Mouse (Mus musculus) testis, adult 2 months (tissue): ENCODE data around the gene Fau. TPM values are rescaled to one million over a fixed set of nuclear protein-coding genes. Genes with fewer than 3 reads are reported as not detected.

Source experiments
- H3K27ac ChIP-seq: fragments of 200-500 bp; 2 replicates; pipeline ENCODE4 v1.5.1; 2012; ENCODE audit warnings: low read depth, low read length; ENCODE audit not compliant: control insufficient read depth, insufficient read depth
- H3K27me3 ChIP-seq: fragments of 200-500 bp; 2 replicates; pipeline ENCODE4 v1.6.1; 2012; ENCODE audit warnings: mild to moderate bottlenecking, low read length, moderate library complexity; ENCODE audit not compliant: control insufficient read depth, insufficient read depth
- H3K36me3 ChIP-seq: fragments of 200-500 bp; 2 replicates; pipeline ENCODE4 v1.6.1; 2012; ENCODE audit warnings: mild to moderate bottlenecking, low read length; ENCODE audit not compliant: control insufficient read depth, insufficient read depth
- H3K4me1 ChIP-seq: fragments of 200-500 bp; 2 replicates; pipeline ENCODE4 v1.6.1; 2012; ENCODE audit warnings: low read length; ENCODE audit not compliant: control insufficient read depth, insufficient read depth
- H3K4me3 ChIP-seq: fragments of 200-500 bp; 2 replicates; pipeline ENCODE4 v1.5.1; 2012; ENCODE audit warnings: low read depth, mild to moderate bottlenecking, low read length, moderate library complexity, mixed read lengths; ENCODE audit not compliant: control insufficient read depth
- CTCF ChIP-seq: fragments of 200-500 bp; IDR thresholded peaks from 2 replicates; pipeline ENCODE4 v1.5.1; 2012; ENCODE audit warnings: low read depth, mild to moderate bottlenecking, inconsistent platforms, low read length, moderate library complexity; ENCODE audit not compliant: control insufficient read depth, insufficient read depth, insufficient replicate concordance
- POLR2A ChIP-seq: fragments of 200-500 bp; IDR thresholded peaks from 2 replicates; pipeline ENCODE4 v1.6.1; 2012; ENCODE audit warnings: low read depth, mild to moderate bottlenecking, inconsistent platforms, low read length, moderate library complexity; ENCODE audit not compliant: control insufficient read depth
- polyA plus RNA-seq: library from polyadenylated mRNA; depleted of rRNA; stranded (reverse); fragments of >200 nt; gene quantifications from 2 replicates; pipeline ENCODE4 v1.2.3, GENCODE M21; 2012

The Fau gene
- polyA plus RNA-seq, 1 experiment: 605 TPM

- H3K27ac ChIP-seq: peak overlapping the region; percentile 97
- no peaks in the 10 kb centered on the region for H3K27me3 ChIP-seq
- peak overlapping the region; percentile 99 for H3K4me3 ChIP-seq
- peaks cover 9% of the 10 kb centered on the region for H3K4me1 ChIP-seq
- TF ChIP-seq POLR2A (no peak), CTCF (no peak)
- no peaks in the 10 kb centered on the region for H3K36me3 ChIP-seq
Measured at GRCm38 (mm10) chr19:6058513-6058912, 869 bp downstream of the Fau start.

- 0 out of 2 replicates have a peak overlapping the region, but pooled peaks have one; percentile 7 for H3K27ac ChIP-seq
- H3K4me1 ChIP-seq: peaks cover 9% of the 10 kb centered on the region
- TF ChIP-seq POLR2A (no peak), CTCF (no peak)
- H3K27me3 ChIP-seq: no peaks in the 10 kb centered on the region
- no peaks in the 10 kb centered on the region for H3K36me3 ChIP-seq
- H3K4me3 ChIP-seq: peak overlapping the region; percentile 99
Measured at GRCm38 (mm10) chr19:6058966-6059365, 1.3 kb downstream of the Fau start.

- TF ChIP-seq POLR2A: peak; percentile 84
- TF ChIP-seq CTCF: no peak
- no peaks in the 10 kb centered on the region for H3K27me3 ChIP-seq
- peak within 1 kb of the TSS; percentile 95 for H3K27ac ChIP-seq
- H3K4me1 ChIP-seq: peaks cover 9% of the 10 kb centered on the region
- no peaks in the 10 kb centered on the region for H3K36me3 ChIP-seq
- H3K4me3 ChIP-seq: peak within 1 kb of the TSS; percentile 94
Measured at GRCm38 (mm10) chr19:6061021-6061533, 3.4 kb downstream of the Fau start, which contains the start of gene Znhit2. Gene Znhit2 (plus strand): TSS chr19:6061192.

- peak overlapping the region; percentile 95 for H3K27ac ChIP-seq
- peaks cover 15% of the 10 kb centered on the region for H3K4me1 ChIP-seq
- H3K27me3 ChIP-seq: no peaks in the 10 kb centered on the region
- H3K36me3 ChIP-seq: no peaks in the 10 kb centered on the region
- H3K4me3 ChIP-seq: peak overlapping the region; percentile 94
- TF ChIP-seq POLR2A: no peak
- no peak for TF ChIP-seq CTCF
Measured at GRCm38 (mm10) chr19:6061641-6062302, 4.1 kb downstream of the Fau start.

- H3K36me3 ChIP-seq: no peaks in the 10 kb centered on the region
- H3K27ac ChIP-seq: peak overlapping the region; percentile 95
- no peak; the same call in 1 of the 2 replicates for TF ChIP-seq POLR2A
- TF ChIP-seq CTCF: no peak
- no peaks in the 10 kb centered on the region for H3K27me3 ChIP-seq
- H3K4me3 ChIP-seq: peak overlapping the region; percentile 94
- H3K4me1 ChIP-seq: peaks cover 18% of the 10 kb centered on the region
Measured at GRCm38 (mm10) chr19:6062418-6062817, 4.8 kb downstream of the Fau start.

- H3K27ac ChIP-seq: no peak overlapping the region
- peaks cover 24% of the 10 kb centered on the region for H3K4me1 ChIP-seq
- peak overlapping the region; percentile 94 for H3K4me3 ChIP-seq
- H3K36me3 ChIP-seq: no peaks in the 10 kb centered on the region
- no peaks in the 10 kb centered on the region for H3K27me3 ChIP-seq
- TF ChIP-seq POLR2A: no peak
- TF ChIP-seq CTCF: no peak
Measured at GRCm38 (mm10) chr19:6063081-6063480, 5.4 kb downstream of the Fau start.

GRCm38 (mm10) chr19:6066571-6066970, 8.9 kb downstream of the Fau start:
- Histone ChIP-seq H3K4me3 (no peak overlapping the region), H3K27ac (no peak overlapping the region), H3K27me3 (no peaks in the 10 kb centered on the region), H3K4me1 (peaks cover 23% of the 10 kb centered on the region), H3K36me3 (no peaks in the 10 kb centered on the region)
- TF ChIP-seq CTCF (no peak), POLR2A (no peak)
